Mouse (Mus musculus) heart, adult 2 months (tissue): ENCODE measurements around the gene Ciapin1.

ENCODE experiments used
- CTCF ChIP-seq: fragments of 200-600 bp; IDR thresholded peaks from 2 replicates; pipeline ENCODE4 v1.8.1; 2022; ENCODE audit warnings: antibody characterized with exemption, mild to moderate bottlenecking, moderate library complexity
- POLR2A ChIP-seq: fragments of 200-500 bp; IDR thresholded peaks from 2 replicates; pipeline ENCODE4 v1.6.1; 2011; ENCODE audit warnings: mild to moderate bottlenecking, low read depth, low read length, control low read depth; ENCODE audit not compliant: insufficient read depth

GRCm38 (mm10) chr8:94836456-94837240, 1.5 kb downstream of the Ciapin1 start:
- no peak for TF ChIP-seq CTCF
- TF ChIP-seq POLR2A: no peak
